Mouse (Mus musculus) gastrocnemius, postnatal 36 days (tissue): ENCODE data around the gene H2afx. TPM values are rescaled to one million over a fixed set of nuclear protein-coding genes. Genes with fewer than 3 reads are reported as not detected.
"Not testable (repeated sequence)": the region's sequence is repeated elsewhere in the genome, so short reads cannot be mapped to it uniquely, and the experiment has no call there.

Source experiments
- DNase-seq, 2 experiments: peaks; one replicate each; pipeline ENCODE4 v3.0.0; 2022
- intact Hi-C: fragments of 180-260 bp; cut with DNase I; formaldehyde crosslinking; loops from one replicate; pipeline ENCODE4 v1.15.1; 2025
- total RNA-seq, 2 experiments: library from RNA; stranded (reverse); gene quantifications; 2 replicates each; pipeline ENCODE4 v1.2.3; 2021

H2afx gene
- total RNA-seq, 2 experiments from 2014 or later, result 10.0 to 12.9 TPM

DNA sequence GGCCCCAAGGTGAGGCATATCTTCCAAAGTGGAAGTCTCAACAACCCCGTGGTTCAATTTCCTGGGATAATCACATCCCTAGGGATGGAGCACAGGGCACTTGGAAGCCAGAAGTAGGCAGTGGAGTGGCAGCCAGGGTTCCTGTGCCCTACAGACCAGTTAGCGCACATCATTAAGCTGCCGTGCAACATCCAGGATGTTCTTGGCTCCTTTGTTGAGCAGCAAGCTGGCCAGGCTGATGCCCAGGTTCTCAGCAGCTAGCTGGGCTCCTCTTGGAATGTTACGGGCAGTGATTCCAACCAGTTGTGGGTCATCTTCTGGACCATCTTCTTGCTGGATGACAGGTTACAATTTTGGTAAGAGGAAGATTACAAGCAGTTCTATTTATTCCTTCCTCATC is 2.0 kb downstream of the H2afx start:
- intact Hi-C loops, result loop anchor here (5.0 kb wide), 1 partner anchor 51 kb away; no protein-coding TSS in a partner anchor
- not testable (repeated sequence) for DNase-seq

DNA sequence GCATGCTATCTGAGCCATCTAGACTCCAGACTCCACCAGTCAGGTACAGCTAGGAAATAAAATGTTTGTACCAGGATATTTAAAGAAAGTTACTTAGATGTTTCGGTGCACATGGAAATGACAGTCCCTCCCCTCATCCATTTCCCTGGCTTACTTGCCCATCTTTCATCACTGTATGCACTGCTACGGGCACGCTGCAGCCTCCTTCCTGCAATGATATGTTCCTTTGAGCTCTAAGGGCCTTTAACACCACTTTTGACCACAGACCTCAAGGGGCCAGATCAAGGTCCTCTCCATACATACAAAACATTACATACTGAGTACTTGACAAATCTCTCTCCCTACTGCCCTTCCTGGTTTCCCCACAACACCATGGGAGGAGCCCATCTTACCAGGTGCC is 2.5 kb downstream of the H2afx start:
- DNase-seq, result no peak
- intact Hi-C loops, result loop anchor here (5.0 kb wide), 1 partner anchor 50 kb away; no protein-coding TSS in a partner anchor

DNA sequence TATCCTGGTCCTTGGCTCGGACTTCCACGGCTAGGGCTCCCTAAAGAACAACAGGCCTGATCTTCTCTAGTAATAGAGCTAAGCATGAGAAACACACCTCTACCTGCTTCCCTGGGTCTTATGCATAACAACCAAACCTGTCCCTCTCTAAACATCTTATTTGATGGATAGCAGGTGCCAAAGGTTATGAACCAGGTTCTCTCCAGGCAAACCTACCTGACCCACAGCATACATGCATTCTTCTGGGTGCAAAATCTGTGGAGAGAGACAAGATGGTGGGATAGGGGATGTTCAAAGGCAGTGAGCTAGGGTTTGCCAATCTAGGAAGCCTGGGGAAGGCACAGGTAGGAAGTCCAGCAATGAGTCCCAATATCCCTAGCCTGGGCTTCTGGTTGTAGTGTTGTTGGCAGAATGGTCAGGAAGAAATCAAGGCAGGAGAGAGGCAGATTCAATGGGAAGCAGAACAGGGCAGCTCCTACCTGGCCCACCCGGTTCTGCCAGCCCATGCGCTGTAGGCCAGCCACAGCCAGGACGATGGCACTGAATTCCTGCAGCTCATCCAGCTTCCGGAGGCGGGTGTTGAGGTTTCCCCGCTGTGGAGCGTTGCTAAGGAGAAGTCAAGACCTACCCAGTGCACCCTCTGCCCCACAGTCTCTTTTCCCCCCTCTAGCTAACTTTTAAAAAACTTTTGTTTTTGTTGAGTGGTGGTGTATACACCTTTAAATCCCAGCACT is 3.1 kb downstream of the H2afx start:
- DNase-seq, result no peak
- intact Hi-C loops, result loop anchor here (5.0 kb wide), 1 partner anchor 50 kb away; no protein-coding TSS in a partner anchor

- intact Hi-C loops, result loop anchor here (5.0 kb wide), 1 partner anchor 49 kb away; no protein-coding TSS in a partner anchor
- DNase-seq, result no peak
These were observed 4.1 kb downstream of the H2afx start for GRCm38 (mm10) chr9:44338574-44338973.

GRCm38 (mm10) chr9:44341487-44341886 is 7.0 kb downstream of the H2afx start:
- no peak for DNase-seq
- intact Hi-C loops, result loop anchor here (5.0 kb wide), 1 partner anchor 34 kb away; the partner anchor contains the start of gene Hinfp

- intact Hi-C loops, result loop anchor here (5.0 kb wide), 1 partner anchor 35 kb away; the partner anchor contains the start of gene Hinfp
- DNase-seq, result no peak
These were observed 7.7 kb downstream of the H2afx start for GRCm38 (mm10) chr9:44342173-44342572.

- no peak for DNase-seq
- intact Hi-C loops, result loop anchor here (5.0 kb wide), 1 partner anchor 35 kb away; the partner anchor contains the start of gene Hinfp
These were observed 8.1 kb downstream of the H2afx start for GRCm38 (mm10) chr9:44342605-44343004.

- no peak for DNase-seq
These were observed 8.8 kb downstream of the H2afx start for GRCm38 (mm10) chr9:44343290-44343689.

GRCm38 (mm10) chr9:44343781-44344421 is 9.4 kb downstream of the H2afx start, which contains the start of gene Hmbs:
Hmbs (minus strand) TSS chr9:44344228.
- peak; percentile 86 to 93 for DNase-seq
- intact Hi-C loops, result loop anchor here (5.0 kb wide), 1 partner anchor 37 kb away; the partner anchor contains the start of gene Hinfp

More at GRCm38 (mm10) chr9:44343290-44343689, 8.8 kb downstream of the H2afx start:
- intact Hi-C loops, result loop anchor here (5.0 kb wide), 1 partner anchor 36 kb away; the partner anchor contains the start of gene Hinfp

- DNase-seq, result no peak
- intact Hi-C loops, result no loop called here
These were observed 11.3 kb downstream of the H2afx start for GRCm38 (mm10) chr9:44345570-44346433.

DNA sequence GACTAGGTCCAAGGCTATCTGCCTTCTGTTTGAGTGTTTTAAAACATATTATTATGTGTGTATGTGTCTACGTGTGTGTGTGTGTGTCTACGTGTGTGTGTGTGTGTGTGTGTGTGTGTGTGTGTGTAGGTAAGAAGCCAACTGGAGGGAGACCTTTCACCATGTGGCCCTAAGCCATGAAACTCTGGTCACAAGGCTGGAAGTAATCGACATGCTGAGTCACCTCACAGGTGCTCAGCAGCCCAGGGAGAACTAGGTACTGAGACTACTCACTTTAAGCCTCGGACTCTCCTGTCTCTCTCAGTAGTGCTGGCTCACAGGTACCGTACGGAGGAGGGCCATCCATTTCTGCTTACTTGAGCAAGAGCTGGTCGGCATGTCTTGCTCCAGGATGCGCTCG is 12.7 kb downstream of the H2afx start:
- DNase-seq, result no peak
- intact Hi-C loops, result no loop called here

GRCm38 (mm10) chr9:44347621-44348020 is 13.1 kb downstream of the H2afx start:
- intact Hi-C loops, result no loop called here
- no peak for DNase-seq

GRCm38 (mm10) chr9:44348546-44348945 is 14.1 kb downstream of the H2afx start:
- intact Hi-C loops, result no loop called here
- DNase-seq, result no peak

DNA sequence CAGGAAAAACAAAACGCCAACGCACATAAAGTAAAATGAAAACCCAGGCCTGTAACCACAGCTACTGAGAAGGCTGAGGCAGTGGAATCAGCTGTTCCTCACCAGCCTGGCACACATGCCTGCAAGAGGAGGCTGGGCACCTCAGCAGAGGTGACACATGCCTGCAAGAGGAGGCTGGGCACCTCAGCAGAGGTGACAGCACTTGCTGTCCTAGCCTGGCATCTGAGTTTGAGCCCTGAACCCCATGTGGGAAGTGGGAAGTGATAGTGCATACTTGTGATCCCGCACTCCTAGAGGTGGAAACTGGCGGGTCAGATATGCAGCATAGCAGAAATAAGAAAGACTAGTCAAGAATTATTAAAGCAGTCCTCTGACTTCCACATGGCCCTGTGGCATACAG is 16.9 kb downstream of the H2afx start:
- DNase-seq, result no peak
- intact Hi-C loops, result no loop called here

- intact Hi-C loops, result no loop called here
- no peak for DNase-seq
These were observed 17.8 kb downstream of the H2afx start for GRCm38 (mm10) chr9:44352337-44352736.

DNA sequence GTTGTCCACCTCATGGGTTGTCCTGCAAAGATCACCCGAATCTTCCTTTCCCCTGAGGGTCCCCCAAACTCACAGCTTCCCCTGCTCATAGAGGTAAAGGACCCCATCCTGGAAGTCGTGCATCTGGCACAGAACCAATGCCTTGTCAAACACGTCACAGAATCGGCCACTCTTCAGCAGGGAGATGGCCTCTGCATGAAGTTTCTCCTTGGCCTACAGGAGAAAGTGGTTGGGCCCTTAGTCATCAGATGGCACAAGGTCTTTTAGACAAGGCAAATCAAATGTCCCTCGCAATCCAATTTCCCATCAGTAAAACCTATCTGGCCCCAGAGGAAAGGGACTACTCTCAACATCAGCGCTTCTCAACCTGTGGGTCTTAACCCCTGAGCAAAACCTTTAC is 18.6 kb downstream of the H2afx start:
- intact Hi-C loops, result no loop called here
- no peak for DNase-seq

GRCm38 (mm10) chr9:44357207-44357606 is 22.7 kb downstream of the H2afx start:
- intact Hi-C loops, result no loop called here
- DNase-seq, result no peak

GRCm38 (mm10) chr9:44361190-44361917 is 26.9 kb downstream of the H2afx start, which contains the start of gene Vps11:
Vps11 (minus strand) TSS chr9:44361670.
- DNase-seq, result peak; percentile 92
- intact Hi-C loops, result no loop called here

GRCm38 (mm10) chr9:44361931-44362330 is 27.4 kb downstream of the H2afx start:
- DNase-seq, intact Hi-C loops: not testable (repeated sequence)

GRCm38 (mm10) chr9:44364480-44364879 is 30.0 kb downstream of the H2afx start:
- DNase-seq, result no peak
- intact Hi-C loops, result no loop called here
